19 mouse cellular contexts compared by ENCODE assay signal in the genomic region with DNA sequence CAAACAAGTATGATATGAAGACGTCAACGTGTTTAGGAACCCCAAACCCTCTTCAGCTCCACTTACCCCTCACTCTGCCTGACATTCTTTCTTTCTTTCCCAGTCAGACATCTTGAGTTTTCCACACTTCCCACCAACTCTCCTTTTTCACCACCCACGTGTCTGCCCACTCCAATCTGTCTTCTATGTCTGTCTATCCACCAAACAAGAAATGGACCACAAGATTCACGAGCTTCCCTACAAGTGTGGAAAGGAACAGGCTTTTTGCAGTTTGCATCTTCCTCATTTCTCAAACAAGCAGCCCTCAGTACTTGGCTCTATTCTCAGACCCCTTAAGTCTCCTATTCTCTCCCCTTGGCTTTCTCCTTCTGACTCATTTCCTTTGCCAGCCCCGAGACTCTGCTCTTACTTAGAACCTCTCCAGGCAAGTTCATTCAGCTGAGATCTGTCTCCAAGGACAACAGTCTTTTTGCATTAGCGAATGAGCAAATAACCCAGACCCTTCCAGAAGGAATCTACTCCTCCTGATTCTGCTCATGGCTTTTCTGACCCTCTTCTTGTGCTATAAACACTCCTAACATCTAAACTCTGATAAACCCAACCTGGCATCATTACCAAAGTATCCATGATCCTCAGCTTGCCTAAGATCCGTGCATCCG.
A peak's percentile ranks its signal among the peaks of the same experiment; 100 is the strongest.
DNase-seq lines count a peak whose midpoint lies in the region; ATAC-seq and TF ChIP-seq lines count a peak whose summit lies in the region.
"Had no signal": no experiment of that assay in that cellular context is flagged by ENCODE, and none has a peak within 500 bp of the region (broad histone marks: within the 10 kb centered on the region; RNA-seq: fewer than 3 reads in every experiment).

No protein-coding gene starts in this region.

- TF ChIP-seq CTCF in layer of hippocampus, adult 2 months (conservative IDR thresholded peaks at IDR 0.05) = no peak
- TF ChIP-seq CTCF in embryonic fibroblast, embryonic 13.5 days (IDR thresholded peaks at IDR 0.05; ENCODE audit: borderline replicate concordance, insufficient read depth, low read length) = no peak

- TF ChIP-seq POLR2A in embryonic fibroblast, embryonic 13.5 days (IDR thresholded peaks at IDR 0.05; ENCODE audit: low read depth, low read length) = no peak

- H3K4me1 ChIP-seq in embryonic fibroblast, embryonic 13.5 days (ENCODE audit: control insufficient read depth, insufficient read depth, low read length) = peaks cover 13% of the 10 kb centered on the region
- H3K4me1 ChIP-seq: hindbrain, embryonic 15.5 days had no signal

- peak overlapping the region; percentile 69 for H3K27ac ChIP-seq in layer of hippocampus, adult 2 months
- H3K27ac ChIP-seq in embryonic fibroblast, embryonic 13.5 days (ENCODE audit: insufficient read depth, low read length) = peak overlapping the region; percentile 65
- H3K27ac ChIP-seq: embryonic facial prominence, embryonic 10.5 days; hindbrain, embryonic 15.5 days; limb, embryonic 15.5 days had no signal

- no peak overlapping the region for H3K4me3 ChIP-seq in layer of hippocampus, adult 2 months
- H3K4me3 ChIP-seq in embryonic fibroblast, embryonic 13.5 days (ENCODE audit: insufficient read depth, low read length) = no peak overlapping the region
- H3K4me3 ChIP-seq: embryonic facial prominence, embryonic 10.5 days; erythroblast, embryonic 14.5 days; heart, embryonic 12.5 days; hindbrain, embryonic 15.5 days; limb, embryonic 15.5 days had no signal

- no peak for ATAC-seq in inflammation-experienced regulatory T-cells, adult 6 months
- ATAC-seq: forebrain, embryonic 16.5 days; liver, postnatal 0 days had no signal

- DNase-seq in layer of hippocampus, adult 2 months (ENCODE audit: low spot score in 2 of 2) = peak; percentile 54 to 65
- no peak for DNase-seq in layer of hippocampus, postnatal 10 days (ENCODE audit: low spot score in 2 of 2)
- DNase-seq in Muller cell, postnatal 12 days (ENCODE audit: inconsistent ontology term) = peak; percentile 24
- DNase-seq in right cerebral cortex, postnatal 25 days = peak; percentile 58
- DNase-seq in adrenal gland, postnatal 10 days = no peak
- DNase-seq: cerebellum, adult 11 months; cerebellum, postnatal 14 days; heart, postnatal 36 days; kidney, adult 2 months; kidney, postnatal 14 days; liver, postnatal 0 days had no signal

Comparison
In these comparisons a context has a peak if more than half of its experiments do, and no peak if none do; other contexts are left out.
1. DNase-seq: peak in layer of hippocampus, adult 2 months (2 of 2), Muller cell, postnatal 12 days (single experiment) and right cerebral cortex, postnatal 25 days (single experiment); none in layer of hippocampus, postnatal 10 days (0 of 2) and adrenal gland, postnatal 10 days (single experiment).